Mouse (Mus musculus): ENCODE data around the gene Psma6.

- no peak for TF ChIP-seq CTCF (IDR thresholded peaks at IDR 0.05; ENCODE audit: control insufficient read depth, insufficient read depth, insufficient replicate concordance, low read depth, low read length)
- TF ChIP-seq POLR2A (IDR thresholded peaks at IDR 0.05; ENCODE audit: control insufficient read depth, low read depth, low read length) = no peak
Observed at GRCm38 (mm10) chr12:55389132-55390081, 5.4 kb downstream of the Psma6 start.

Measured in testis, adult 2 months (tissue).